Mouse (Mus musculus) retina, embryonic 14.5 days (tissue): Measurements from ENCODE around the gene Tmem106b.
A peak's percentile ranks its signal among the peaks of the same experiment; 100 is the strongest.

Experiments
- DNase-seq: peaks from one replicate; pipeline ENCODE4 v3.0.0-alpha.2; 2015; ENCODE audit warnings: low spot score

The Tmem106b gene

GRCm38 (mm10) chr6:13069302-13070146, at the start of gene Tmem106b:
Tmem106b (plus strand) TSS chr6:13069759.
- peak; percentile 98 for DNase-seq

- DNase-seq, result no peak
These were observed 48.1 kb upstream of the Tmem106b start for GRCm38 (mm10) chr6:13021245-13022100.

GRCm38 (mm10) chr6:13030558-13030957, 39.0 kb upstream of the Tmem106b start:
- no peak for DNase-seq

GRCm38 (mm10) chr6:13030961-13031360, 38.6 kb upstream of the Tmem106b start:
- DNase-seq, result peak; percentile 42

GRCm38 (mm10) chr6:13052408-13053200, 17.0 kb upstream of the Tmem106b start:
- DNase-seq, result no peak

- DNase-seq, result no peak
These were observed 8.1 kb upstream of the Tmem106b start for GRCm38 (mm10) chr6:13061276-13062039.

- DNase-seq, result no peak
These were observed 7.5 kb upstream of the Tmem106b start for GRCm38 (mm10) chr6:13062063-13062462.

- DNase-seq, result no peak
These were observed 6.8 kb upstream of the Tmem106b start for GRCm38 (mm10) chr6:13062691-13063255.

- no peak for DNase-seq
These were observed 527 bp downstream of the Tmem106b start for GRCm38 (mm10) chr6:13070147-13070425.

- peak; percentile 21 for DNase-seq
These were observed 926 bp downstream of the Tmem106b start for GRCm38 (mm10) chr6:13070485-13070884.

GRCm38 (mm10) chr6:13073036-13073435, 3.5 kb downstream of the Tmem106b start:
- DNase-seq, result no peak

GRCm38 (mm10) chr6:13073876-13074275, 4.3 kb downstream of the Tmem106b start:
- no peak for DNase-seq

- DNase-seq, result no peak
These were observed 13.3 kb downstream of the Tmem106b start for GRCm38 (mm10) chr6:13082881-13083280.

- DNase-seq, result peak; percentile 18
These were observed 27.3 kb downstream of the Tmem106b start for GRCm38 (mm10) chr6:13096656-13097435.

- DNase-seq, result no peak
These were observed 30.6 kb downstream of the Tmem106b start for GRCm38 (mm10) chr6:13100137-13100536.

- no peak for DNase-seq
These were observed 39.1 kb downstream of the Tmem106b start for GRCm38 (mm10) chr6:13108662-13109061.

- no peak for DNase-seq
These were observed 67.7 kb downstream of the Tmem106b start for GRCm38 (mm10) chr6:13137255-13137654.
